Mouse (Mus musculus): ENCODE data around the gene Mpped1.

DNA sequence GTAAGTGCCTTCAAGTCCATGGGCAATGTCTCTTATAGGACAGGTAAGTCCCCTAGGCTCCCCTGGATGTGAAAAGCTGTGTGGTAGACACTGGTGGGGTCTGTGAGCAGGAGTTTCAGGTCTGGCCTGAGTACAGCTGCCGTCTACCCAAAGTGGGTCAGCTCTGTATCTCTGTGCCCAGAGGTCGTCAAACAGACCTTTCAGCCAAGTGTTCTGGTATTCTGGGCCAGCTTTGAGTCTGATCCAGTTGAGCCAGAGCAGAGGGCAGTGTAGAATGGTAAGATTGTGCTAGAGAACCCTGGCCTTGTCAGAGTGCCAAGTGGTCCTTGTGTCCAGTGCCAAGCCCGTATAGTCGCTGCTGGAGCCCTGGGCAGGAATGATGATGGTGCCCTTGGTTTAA, 6.3 kb upstream of the Mpped1 start:
- TF ChIP-seq CTCF (IDR thresholded peaks at IDR 0.05; ENCODE audit: control insufficient read depth, insufficient read depth, insufficient read length) (no peak), MYOD1 (IDR thresholded peaks at IDR 0.05; ENCODE audit: control insufficient read depth, insufficient read length, low read depth) (no peak), MAX (IDR thresholded peaks at IDR 0.05) (no peak), MYOG (IDR thresholded peaks at IDR 0.05; ENCODE audit: control insufficient read depth, extremely low read depth, insufficient read length) (no peak)
